Mouse (Mus musculus): ENCODE measurements around the gene Hebp1. TPM values are rescaled to one million over a fixed set of nuclear protein-coding genes. Genes with fewer than 3 reads are reported as not detected.

The Hebp1 gene
- polyA plus RNA-seq, 1 experiment from 2014 or later: 41.5 TPM

GRCm38 (mm10) chr6:135113114-135113436 is 84.7 kb downstream of the Hebp1 start:
- no peak overlapping the region for H3K4me3 ChIP-seq (ENCODE audit: low read length)
- H3K36me3 ChIP-seq (ENCODE audit: insufficient read depth, low read length): no peaks in the 10 kb centered on the region
- H3K27ac ChIP-seq (ENCODE audit: low read length): no peak overlapping the region
- 11% methylated on average over 6 of the region's 6 CpGs for WGBS
- H3K4me2 ChIP-seq (replicated peaks; ENCODE audit: low read depth, low read length): no peak overlapping the region
- H3K27me3 ChIP-seq (ENCODE audit: insufficient read depth, low read length): no peaks in the 10 kb centered on the region
- H3K4me1 ChIP-seq (ENCODE audit: insufficient read depth, low read length): no peaks in the 10 kb centered on the region
- ATAC-seq (ENCODE audit: low FRiP score, low TSS enrichment): no peak
- H3K9me3 ChIP-seq (ENCODE audit: low read length): no peaks in the 10 kb centered on the region
- H3K9ac ChIP-seq (replicated peaks; ENCODE audit: low read length): no peak overlapping the region

GRCm38 (mm10) chr6:135112411-135113113 is 85.3 kb downstream of the Hebp1 start:
- no peaks in the 10 kb centered on the region for H3K27me3 ChIP-seq (ENCODE audit: insufficient read depth, low read length)
- no peaks in the 10 kb centered on the region for H3K36me3 ChIP-seq (ENCODE audit: insufficient read depth, low read length)
- no peak for ATAC-seq (ENCODE audit: low FRiP score, low TSS enrichment)
- no peak overlapping the region for H3K27ac ChIP-seq (ENCODE audit: low read length)
- no peaks in the 10 kb centered on the region for H3K4me1 ChIP-seq (ENCODE audit: insufficient read depth, low read length)
- WGBS: 17% methylated on average over 7 of the region's 7 CpGs
- H3K9ac ChIP-seq (replicated peaks; ENCODE audit: low read length): no peak overlapping the region
- H3K4me3 ChIP-seq (ENCODE audit: low read length): no peak overlapping the region
- H3K9me3 ChIP-seq (ENCODE audit: low read length): no peaks in the 10 kb centered on the region
- H3K4me2 ChIP-seq (replicated peaks; ENCODE audit: low read depth, low read length): no peak overlapping the region

GRCm38 (mm10) chr6:135107014-135107413 is 90.8 kb downstream of the Hebp1 start:
- ATAC-seq (ENCODE audit: low FRiP score, low TSS enrichment): no peak
- no peak overlapping the region for H3K27ac ChIP-seq (ENCODE audit: low read length)
- no peak overlapping the region for H3K9ac ChIP-seq (replicated peaks; ENCODE audit: low read length)
- no peaks in the 10 kb centered on the region for H3K9me3 ChIP-seq (ENCODE audit: low read length)
- H3K4me2 ChIP-seq (replicated peaks; ENCODE audit: low read depth, low read length): no peak overlapping the region
- WGBS: 94% methylated on average over 6 of the region's 6 CpGs
- no peaks in the 10 kb centered on the region for H3K36me3 ChIP-seq (ENCODE audit: insufficient read depth, low read length)
- H3K27me3 ChIP-seq (ENCODE audit: insufficient read depth, low read length): no peaks in the 10 kb centered on the region
- no peaks in the 10 kb centered on the region for H3K4me1 ChIP-seq (ENCODE audit: insufficient read depth, low read length)
- H3K4me3 ChIP-seq (ENCODE audit: low read length): no peak overlapping the region

- no peak for ATAC-seq (ENCODE audit: low FRiP score, low TSS enrichment)
- Histone ChIP-seq H3K9ac (replicated peaks; ENCODE audit: low read length) (no peak overlapping the region), H3K4me1 (ENCODE audit: insufficient read depth, low read length) (no peaks in the 10 kb centered on the region), H3K36me3 (ENCODE audit: insufficient read depth, low read length) (no peaks in the 10 kb centered on the region), H3K27me3 (ENCODE audit: insufficient read depth, low read length) (no peaks in the 10 kb centered on the region), H3K4me2 (replicated peaks; ENCODE audit: low read depth, low read length) (no peak overlapping the region), H3K4me3 (ENCODE audit: low read length) (no peak overlapping the region), H3K9me3 (ENCODE audit: low read length) (no peaks in the 10 kb centered on the region), H3K27ac (ENCODE audit: low read length) (no peak overlapping the region)
- 50% methylated on average over 5 of the region's 5 CpGs for WGBS
Measured at GRCm38 (mm10) chr6:135102736-135103303, 95.0 kb downstream of the Hebp1 start.

- ATAC-seq (ENCODE audit: low FRiP score, low TSS enrichment): no peak
- Histone ChIP-seq H3K27ac (ENCODE audit: low read length) (no peak overlapping the region), H3K4me2 (replicated peaks; ENCODE audit: low read depth, low read length) (no peak overlapping the region), H3K27me3 (ENCODE audit: insufficient read depth, low read length) (no peaks in the 10 kb centered on the region), H3K4me3 (ENCODE audit: low read length) (no peak overlapping the region), H3K4me1 (ENCODE audit: insufficient read depth, low read length) (peaks cover 2% of the 10 kb centered on the region; the same call in 1 of the 2 replicates), H3K9me3 (ENCODE audit: low read length) (no peaks in the 10 kb centered on the region), H3K9ac (replicated peaks; ENCODE audit: low read length) (no peak overlapping the region), H3K36me3 (ENCODE audit: insufficient read depth, low read length) (no peaks in the 10 kb centered on the region)
- WGBS: 74% methylated on average over 15 of the region's 15 CpGs
Measured at GRCm38 (mm10) chr6:135100787-135101472, 96.9 kb downstream of the Hebp1 start.

- H3K36me3 ChIP-seq (ENCODE audit: insufficient read depth, low read length): no peaks in the 10 kb centered on the region
- no peak overlapping the region for H3K4me2 ChIP-seq (replicated peaks; ENCODE audit: low read depth, low read length)
- no peaks in the 10 kb centered on the region for H3K9me3 ChIP-seq (ENCODE audit: low read length)
- H3K27me3 ChIP-seq (ENCODE audit: insufficient read depth, low read length): no peaks in the 10 kb centered on the region
- no peak overlapping the region for H3K9ac ChIP-seq (replicated peaks; ENCODE audit: low read length)
- ATAC-seq (ENCODE audit: low FRiP score, low TSS enrichment): no peak
- WGBS: 90% methylated on average over 12 of the region's 12 CpGs
- H3K27ac ChIP-seq (ENCODE audit: low read length): no peak overlapping the region
- H3K4me1 ChIP-seq (ENCODE audit: insufficient read depth, low read length): peaks cover 2% of the 10 kb centered on the region; the same call in 1 of the 2 replicates
- no peak overlapping the region for H3K4me3 ChIP-seq (ENCODE audit: low read length)
Measured at GRCm38 (mm10) chr6:135092798-135093470, 104.9 kb downstream of the Hebp1 start.

GRCm38 (mm10) chr6:135090661-135091060 is 107.2 kb downstream of the Hebp1 start:
- H3K9me3 ChIP-seq (ENCODE audit: low read length): no peaks in the 10 kb centered on the region
- no peaks in the 10 kb centered on the region for H3K4me1 ChIP-seq (ENCODE audit: insufficient read depth, low read length)
- no peaks in the 10 kb centered on the region for H3K36me3 ChIP-seq (ENCODE audit: insufficient read depth, low read length)
- no peak overlapping the region for H3K4me3 ChIP-seq (ENCODE audit: low read length)
- 49% methylated on average over 4 of the region's 4 CpGs for WGBS
- no peak overlapping the region for H3K4me2 ChIP-seq (replicated peaks; ENCODE audit: low read depth, low read length)
- H3K27ac ChIP-seq (ENCODE audit: low read length): no peak overlapping the region
- no peaks in the 10 kb centered on the region for H3K27me3 ChIP-seq (ENCODE audit: insufficient read depth, low read length)
- no peak for ATAC-seq (ENCODE audit: low FRiP score, low TSS enrichment)
- no peak overlapping the region for H3K9ac ChIP-seq (replicated peaks; ENCODE audit: low read length)

- WGBS: 30% methylated on average over 8 of the region's 8 CpGs
- Histone ChIP-seq H3K4me3 (ENCODE audit: low read length) (no peak overlapping the region), H3K9ac (replicated peaks; ENCODE audit: low read length) (no peak overlapping the region), H3K9me3 (ENCODE audit: low read length) (no peaks in the 10 kb centered on the region), H3K36me3 (ENCODE audit: insufficient read depth, low read length) (no peaks in the 10 kb centered on the region), H3K4me1 (ENCODE audit: insufficient read depth, low read length) (no peaks in the 10 kb centered on the region), H3K27me3 (ENCODE audit: insufficient read depth, low read length) (no peaks in the 10 kb centered on the region), H3K27ac (ENCODE audit: low read length) (no peak overlapping the region), H3K4me2 (replicated peaks; ENCODE audit: low read depth, low read length) (no peak overlapping the region)
- no peak for ATAC-seq (ENCODE audit: low FRiP score, low TSS enrichment)
Measured at GRCm38 (mm10) chr6:135089786-135090185, 108.0 kb downstream of the Hebp1 start.

GRCm38 (mm10) chr6:135087721-135088451 is 109.9 kb downstream of the Hebp1 start:
- Histone ChIP-seq H3K4me1 (ENCODE audit: insufficient read depth, low read length) (no peaks in the 10 kb centered on the region), H3K9ac (replicated peaks; ENCODE audit: low read length) (no peak overlapping the region), H3K4me2 (replicated peaks; ENCODE audit: low read depth, low read length) (peak overlapping the region; percentile 42), H3K4me3 (ENCODE audit: low read length) (peak overlapping the region; percentile 14; the same call in 1 of the 2 replicates), H3K36me3 (ENCODE audit: insufficient read depth, low read length) (0 out of 2 replicates have a peak, but pooled peaks cover 3% of the 10 kb centered on the region), H3K27ac (ENCODE audit: low read length) (no peak overlapping the region), H3K27me3 (ENCODE audit: insufficient read depth, low read length) (no peaks in the 10 kb centered on the region), H3K9me3 (ENCODE audit: low read length) (no peaks in the 10 kb centered on the region)
- peak; percentile 83 for ATAC-seq (ENCODE audit: low FRiP score, low TSS enrichment)
- WGBS: 20% methylated on average over 19 of the region's 19 CpGs
